Mouse (Mus musculus) embryonic facial prominence, embryonic 10.5 days (tissue): ENCODE data around the gene Rab37. TPM values are rescaled to one million over a fixed set of nuclear protein-coding genes. Genes with fewer than 3 reads are reported as not detected.

Experiments
- DNase-seq: peaks from one replicate; pipeline ENCODE4 v3.0.0-alpha.2; 2017; ENCODE audit warnings: low spot score
- H3K27ac ChIP-seq: fragments of 300-500 bp; sonication (generic); replicated peaks from 2 replicates; pipeline ENCODE4 v1.5.1; 2016; ENCODE audit warnings: mild to moderate bottlenecking
- H3K27me3 ChIP-seq: fragments of 300-500 bp; sonication (generic); replicated peaks from 2 replicates; pipeline ENCODE4 v1.6.1; 2016; ENCODE audit warnings: low read depth, mild to moderate bottlenecking; ENCODE audit not compliant: poor library complexity, severe bottlenecking
- H3K36me3 ChIP-seq: fragments of 300-500 bp; sonication (generic); replicated peaks from 2 replicates; pipeline ENCODE4 v1.6.1; 2016; ENCODE audit warnings: mild to moderate bottlenecking, moderate library complexity
- H3K4me1 ChIP-seq: fragments of 300-500 bp; sonication (generic); 2 replicates; pipeline ENCODE4 v1.6.1; 2016
- H3K4me3 ChIP-seq: fragments of 300-500 bp; sonication (generic); 2 replicates; pipeline ENCODE4 v1.5.1; 2016; ENCODE audit warnings: mild to moderate bottlenecking, moderate library complexity
- H3K9me3 ChIP-seq: fragments of 300-500 bp; sonication (generic); 2 replicates; pipeline ENCODE4 v1.6.1; 2016; ENCODE audit warnings: mild to moderate bottlenecking
- WGBS: fragments of 180-500 bp; shearing (Covaris S2); methylation state at CpG from one replicate; pipeline ENCODE4 v1.1.7; 2016; 5-methylcytosine and 5-hydroxymethylcytosine counted together
- polyA plus RNA-seq: library from polyadenylated mRNA; unstranded; fragments of >200 nt; fragmentation: Nextera tagmentation; extraction: Ambion mirVana; gene quantifications from 2 replicates; pipeline ENCODE4 v1.2.1, GENCODE M21; 2016

Rab37 gene
- polyA plus RNA-seq, 1 experiment from 2014 or later, result 2.2 TPM

- H3K27ac ChIP-seq, result no peak overlapping the region; the same call in 1 of the 2 replicates
- H3K4me3 ChIP-seq, result no peak overlapping the region
- H3K27me3 ChIP-seq, result peaks cover 34% of the 10 kb centered on the region
- DNase-seq, result no peak
- no peaks in the 10 kb centered on the region for H3K36me3 ChIP-seq
- peaks cover 21% of the 10 kb centered on the region for H3K4me1 ChIP-seq
- H3K9me3 ChIP-seq, result no peaks in the 10 kb centered on the region
- 72% methylated on average over 5 of the region's 5 CpGs for WGBS
Measured at GRCm38 (mm10) chr11:115073002-115073401, 18.2 kb upstream of the Rab37 start.

- DNase-seq, result no peak
- peaks cover 21% of the 10 kb centered on the region for H3K4me1 ChIP-seq
- H3K4me3 ChIP-seq, result no peak overlapping the region
- H3K27ac ChIP-seq, result no peak overlapping the region
- H3K36me3 ChIP-seq, result no peaks in the 10 kb centered on the region
- no peaks in the 10 kb centered on the region for H3K9me3 ChIP-seq
- WGBS, result 81% methylated on average over 7 of the region's 7 CpGs
- H3K27me3 ChIP-seq, result peaks cover 20% of the 10 kb centered on the region
Measured at GRCm38 (mm10) chr11:115075407-115075806, 15.8 kb upstream of the Rab37 start.

DNA sequence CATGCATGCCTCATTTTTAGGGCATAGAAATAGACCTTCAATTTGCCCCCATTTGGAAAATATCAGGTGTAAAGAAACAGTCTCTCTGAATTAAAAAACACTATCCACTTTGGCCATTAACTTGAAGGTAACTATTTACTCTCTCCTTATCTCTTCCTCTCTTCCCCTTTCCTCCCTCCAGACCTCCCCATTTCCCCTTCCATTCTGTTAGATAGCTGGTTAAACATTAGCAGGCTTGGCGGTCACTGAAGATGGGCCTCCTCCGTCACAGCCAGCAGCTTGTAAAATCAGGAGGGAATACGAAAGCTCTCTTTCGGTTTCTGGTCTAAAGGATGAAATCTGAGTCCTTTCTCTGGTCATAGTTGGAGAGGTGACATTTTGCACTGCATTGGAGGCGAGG lies 15.4 kb upstream of the Rab37 start:
- Histone ChIP-seq H3K27me3 (peaks cover 15% of the 10 kb centered on the region), H3K4me3 (no peak overlapping the region), H3K9me3 (no peaks in the 10 kb centered on the region), H3K4me1 (peaks cover 20% of the 10 kb centered on the region), H3K27ac (no peak overlapping the region), H3K36me3 (no peaks in the 10 kb centered on the region)
- no peak for DNase-seq
- WGBS, result 79% methylated on average over 5 of the region's 5 CpGs

- Histone ChIP-seq H3K36me3 (no peaks in the 10 kb centered on the region), H3K27ac (no peak overlapping the region), H3K9me3 (no peaks in the 10 kb centered on the region), H3K27me3 (peaks cover 14% of the 10 kb centered on the region; the same call in 1 of the 2 replicates), H3K4me3 (no peak overlapping the region), H3K4me1 (0 out of 2 replicates have a peak, but pooled peaks cover 4% of the 10 kb centered on the region)
- 100% methylated on average over 1 of the region's 1 CpGs for WGBS
- no peak for DNase-seq
Measured at GRCm38 (mm10) chr11:115077436-115077835, 13.8 kb upstream of the Rab37 start.

- 85% methylated on average over 5 of the region's 5 CpGs for WGBS
- Histone ChIP-seq H3K27me3 (peaks cover 13% of the 10 kb centered on the region), H3K36me3 (no peaks in the 10 kb centered on the region), H3K4me3 (no peak overlapping the region), H3K4me1 (peaks cover 5% of the 10 kb centered on the region), H3K9me3 (no peaks in the 10 kb centered on the region), H3K27ac (no peak overlapping the region)
- no peak for DNase-seq
Measured at GRCm38 (mm10) chr11:115078680-115079079, 12.6 kb upstream of the Rab37 start.

GRCm38 (mm10) chr11:115080886-115081285 lies 10.3 kb upstream of the Rab37 start:
- 35% methylated on average over 13 of the region's 13 CpGs for WGBS
- peak; percentile 54 for DNase-seq
- H3K9me3 ChIP-seq, result no peaks in the 10 kb centered on the region
- H3K4me1 ChIP-seq, result peaks cover 16% of the 10 kb centered on the region
- no peaks in the 10 kb centered on the region for H3K36me3 ChIP-seq
- H3K27me3 ChIP-seq, result peaks cover 35% of the 10 kb centered on the region
- H3K4me3 ChIP-seq, result no peak overlapping the region
- H3K27ac ChIP-seq, result no peak overlapping the region

DNA sequence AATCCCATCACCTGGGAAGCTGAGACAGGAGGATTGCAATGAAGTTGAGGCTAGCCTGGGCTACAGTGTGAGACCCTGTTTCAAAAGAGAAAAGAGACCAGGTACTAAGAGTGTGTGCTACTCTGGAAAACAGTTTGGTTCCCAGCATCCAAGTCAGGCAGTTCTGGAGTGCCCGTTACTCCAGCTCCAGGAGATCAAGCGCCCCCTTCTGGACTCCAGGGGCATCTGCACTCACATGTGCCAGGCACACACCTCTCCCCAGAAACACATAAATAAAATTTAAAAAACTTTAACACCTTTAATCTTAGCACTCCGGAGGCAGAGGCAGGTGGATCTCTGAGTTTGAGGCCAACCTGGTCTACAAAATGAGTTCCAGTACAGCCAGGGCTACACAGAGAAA lies 9.9 kb upstream of the Rab37 start:
- Histone ChIP-seq H3K9me3 (no peaks in the 10 kb centered on the region), H3K27ac (no peak overlapping the region), H3K4me1 (peaks cover 16% of the 10 kb centered on the region), H3K27me3 (peaks cover 40% of the 10 kb centered on the region), H3K36me3 (no peaks in the 10 kb centered on the region), H3K4me3 (no peak overlapping the region)
- WGBS, result 57% methylated on average over 3 of the region's 3 CpGs
- DNase-seq, result no peak

DNA sequence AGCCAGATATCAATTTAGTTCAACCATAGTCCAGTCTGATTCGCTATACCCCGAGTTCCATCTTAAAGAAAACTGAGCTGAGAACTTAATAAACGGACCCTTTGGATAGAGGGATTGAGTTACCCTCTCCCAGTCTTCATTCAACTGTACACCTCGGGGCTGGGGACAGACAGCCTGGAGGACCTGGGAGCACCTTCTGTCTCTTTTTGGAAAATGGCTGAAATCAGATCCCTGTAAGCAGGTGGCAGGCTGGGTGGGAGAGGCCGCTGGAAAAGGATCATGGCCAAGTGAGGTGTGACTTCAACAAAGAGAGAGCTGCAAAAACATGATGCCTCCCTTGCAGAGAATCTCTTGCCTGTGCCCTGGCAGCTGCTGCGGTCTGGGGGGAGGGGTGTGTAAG lies 9.0 kb upstream of the Rab37 start:
- no peak for DNase-seq
- Histone ChIP-seq H3K27ac (no peak overlapping the region), H3K36me3 (no peaks in the 10 kb centered on the region), H3K4me3 (no peak overlapping the region), H3K9me3 (no peaks in the 10 kb centered on the region), H3K4me1 (peaks cover 16% of the 10 kb centered on the region), H3K27me3 (peaks cover 41% of the 10 kb centered on the region)
- WGBS, result 74% methylated on average over 6 of the region's 6 CpGs

DNA sequence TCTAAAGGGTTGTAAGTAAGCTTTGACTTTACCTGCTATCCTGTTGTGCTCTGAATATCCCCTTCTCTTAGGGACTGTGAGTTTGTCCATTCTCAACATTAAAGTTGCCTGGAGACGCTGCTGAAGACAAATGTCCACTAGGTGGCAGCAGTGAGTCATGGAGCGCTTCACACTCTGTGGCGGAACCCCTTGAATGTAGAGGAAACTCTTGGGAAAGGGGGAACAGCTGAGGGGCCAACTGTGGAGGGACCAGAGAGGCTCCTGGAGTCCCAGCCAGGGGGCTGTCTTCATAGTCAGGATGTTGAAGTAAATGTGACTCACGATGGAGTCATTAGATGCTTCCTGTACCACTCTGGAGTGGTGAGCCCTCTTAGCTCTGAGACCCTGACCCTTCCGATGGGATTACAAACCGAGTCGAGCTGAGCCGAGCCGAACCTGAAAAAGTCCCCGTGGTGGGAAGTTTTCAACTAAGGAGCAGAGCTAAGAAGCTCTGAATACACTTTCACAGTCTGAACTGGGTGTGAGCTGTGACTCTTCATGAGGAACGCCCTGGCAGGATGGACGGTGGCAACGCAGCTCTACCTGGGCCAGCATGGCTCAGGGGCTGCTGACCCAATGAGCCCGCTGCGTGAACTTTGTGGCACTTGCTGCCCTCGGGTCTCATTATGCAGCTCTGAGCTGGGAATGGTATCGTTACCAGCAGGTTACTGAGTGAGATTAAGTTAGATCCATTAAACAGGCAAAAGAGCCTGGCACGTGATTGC lies 7.7 kb upstream of the Rab37 start:
- peaks cover 16% of the 10 kb centered on the region for H3K4me1 ChIP-seq
- H3K27ac ChIP-seq, result no peak overlapping the region
- no peaks in the 10 kb centered on the region for H3K36me3 ChIP-seq
- H3K27me3 ChIP-seq, result peaks cover 41% of the 10 kb centered on the region
- WGBS, result 48% methylated on average over 18 of the region's 18 CpGs
- H3K4me3 ChIP-seq, result no peak overlapping the region
- H3K9me3 ChIP-seq, result no peaks in the 10 kb centered on the region
- peak; percentile 78 for DNase-seq

DNA sequence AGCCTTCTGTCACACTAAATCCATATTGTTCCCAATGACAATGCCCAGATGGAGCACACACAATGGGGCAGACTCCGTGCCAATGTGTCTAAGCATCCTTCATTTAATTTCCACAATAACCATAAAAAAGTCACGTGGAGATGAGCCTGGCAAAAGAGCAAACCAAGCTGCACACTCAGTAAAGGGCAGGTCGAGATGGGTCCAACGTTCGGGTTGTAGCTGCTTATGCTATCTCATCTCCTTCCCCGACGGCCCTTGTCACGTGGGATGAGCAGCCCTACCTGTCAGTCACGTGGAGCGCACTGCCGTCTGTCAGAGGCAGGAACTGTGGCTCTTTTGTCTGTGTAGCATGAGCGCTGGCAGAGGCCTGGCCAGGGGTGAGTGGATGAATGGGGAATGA lies 6.6 kb upstream of the Rab37 start:
- WGBS, result 45% methylated on average over 12 of the region's 12 CpGs
- no peak for DNase-seq
- H3K4me3 ChIP-seq, result no peak overlapping the region
- H3K36me3 ChIP-seq, result no peaks in the 10 kb centered on the region
- no peak overlapping the region for H3K27ac ChIP-seq
- H3K4me1 ChIP-seq, result peaks cover 16% of the 10 kb centered on the region
- H3K27me3 ChIP-seq, result peaks cover 41% of the 10 kb centered on the region
- no peaks in the 10 kb centered on the region for H3K9me3 ChIP-seq

- 60% methylated on average over 8 of the region's 8 CpGs for whole genome bisulfite sequencing
- no peak overlapping the region for H3K4me3 ChIP-seq
- H3K4me1 ChIP-seq, result peaks cover 16% of the 10 kb centered on the region
Measured at GRCm38 (mm10) chr11:115085064-115085463, 6.2 kb upstream of the Rab37 start.

DNA sequence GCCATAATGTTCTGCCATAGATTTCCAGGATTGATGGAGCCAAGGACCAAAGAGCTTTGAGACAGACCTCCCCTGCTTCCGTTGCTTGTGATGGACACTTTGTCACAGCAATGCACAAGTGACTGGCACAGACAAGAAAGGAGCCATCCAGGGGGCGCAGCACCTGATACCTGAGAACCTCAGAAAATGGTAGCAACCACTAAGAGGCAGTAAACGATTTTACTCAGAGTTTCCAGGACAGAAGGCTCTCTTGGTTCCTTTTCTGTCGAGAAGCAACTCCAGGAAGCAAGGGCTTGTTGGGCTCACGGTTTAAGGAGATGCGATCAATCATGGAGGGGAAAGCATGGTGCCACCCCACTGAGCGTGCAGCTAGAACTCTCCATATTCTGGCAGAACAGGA lies 5.0 kb upstream of the Rab37 start:
- no peak overlapping the region for H3K27ac ChIP-seq
- peaks cover 16% of the 10 kb centered on the region for H3K4me1 ChIP-seq
- 70% methylated on average over 7 of the region's 7 CpGs for WGBS
- H3K27me3 ChIP-seq, result peaks cover 54% of the 10 kb centered on the region
- no peak overlapping the region for H3K4me3 ChIP-seq
- no peaks in the 10 kb centered on the region for H3K36me3 ChIP-seq
- 0 out of 2 replicates have a peak, but pooled peaks cover 3% of the 10 kb centered on the region for H3K9me3 ChIP-seq
- no peak for DNase-seq

More at GRCm38 (mm10) chr11:115085064-115085463, 6.2 kb upstream of the Rab37 start:
- Histone ChIP-seq H3K36me3 (no peaks in the 10 kb centered on the region), H3K9me3 (0 out of 2 replicates have a peak, but pooled peaks cover 2% of the 10 kb centered on the region), H3K27me3 (peaks cover 43% of the 10 kb centered on the region), H3K27ac (no peak overlapping the region)
- no peak for DNase-seq

DNA sequence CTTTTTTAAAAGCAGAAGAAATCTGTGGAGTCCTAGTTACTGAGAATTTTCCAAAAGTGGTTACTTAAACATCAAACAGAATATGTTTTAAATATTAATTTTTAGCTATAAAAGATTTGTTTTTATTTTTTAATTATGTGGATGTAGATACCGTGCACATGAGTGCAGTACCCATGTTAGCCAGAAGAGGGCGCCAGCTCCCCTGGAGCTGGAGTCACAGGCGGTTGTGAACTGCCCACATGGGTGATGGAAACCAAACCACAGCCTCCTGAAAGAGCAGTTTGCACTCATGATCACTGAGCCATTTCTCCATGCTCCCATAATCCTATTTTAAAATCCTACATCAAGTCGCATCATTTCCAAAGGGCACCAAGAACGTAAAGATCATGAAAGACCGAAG lies 1.4 kb upstream of the Rab37 start:
- Histone ChIP-seq H3K4me3 (no peak overlapping the region), H3K27me3 (peaks cover 50% of the 10 kb centered on the region), H3K4me1 (peaks cover 14% of the 10 kb centered on the region), H3K9me3 (peaks cover 10% of the 10 kb centered on the region; the same call in 1 of the 2 replicates), H3K27ac (no peak overlapping the region), H3K36me3 (no peaks in the 10 kb centered on the region)
- DNase-seq, result no peak
- 66% methylated on average over 6 of the region's 6 CpGs for WGBS
